Mouse (Mus musculus): ENCODE measurements around the gene Gsta2. TPM values are rescaled to one million over a fixed set of nuclear protein-coding genes. Genes with fewer than 3 reads are reported as not detected.
"Not testable (repeated sequence)": the region's sequence is repeated elsewhere in the genome, so short reads cannot be mapped to it uniquely, and the experiment has no call there.

Gene Gsta2
- total and polyA plus RNA-seq, 3 experiments = not detected

- no peak for TF ChIP-seq TAL1 (conservative IDR thresholded peaks at IDR 0.05; ENCODE audit: low read depth, low read length)
- Histone ChIP-seq H3K36me3 (replicated peaks) (no peaks in the 10 kb centered on the region), H3K4me1 (ENCODE audit: insufficient read depth, low read depth, low read length) (no peaks in the 10 kb centered on the region), H3K4me3 (ENCODE audit: low read depth, low read length) (no peak overlapping the region), H3K27me3 (ENCODE audit: insufficient read depth, low read length) (no peaks in the 10 kb centered on the region), H3K9me3 (replicated peaks) (no peaks in the 10 kb centered on the region)
- ATAC-seq (ENCODE audit: extremely low read depth, insufficient number of reproducible peaks, low FRiP score, poor library complexity, severe bottlenecking) (no peak), DNase-seq (ENCODE audit: low spot score) (no peak)
Measured at GRCm38 (mm10) chr9:78319499-78319898, 36.1 kb downstream of the Gsta2 start.

- DNase-seq (ENCODE audit: low spot score) = no peak
- no peak for ATAC-seq (ENCODE audit: extremely low read depth, insufficient number of reproducible peaks, low FRiP score, poor library complexity, severe bottlenecking)
- Histone ChIP-seq H3K9me3 (replicated peaks) (no peaks in the 10 kb centered on the region), H3K4me3 (ENCODE audit: low read depth, low read length) (no peak within 1 kb of the TSS), H3K36me3 (replicated peaks) (no peaks in the 10 kb centered on the region), H3K4me1 (ENCODE audit: insufficient read depth, low read depth, low read length) (no peaks in the 10 kb centered on the region), H3K27me3 (ENCODE audit: insufficient read depth, low read length) (no peaks in the 10 kb centered on the region)
- TF ChIP-seq TAL1 (conservative IDR thresholded peaks at IDR 0.05; ENCODE audit: low read depth, low read length) (no peak), POLR2AphosphoS5 (IDR thresholded peaks at IDR 0.05; ENCODE audit: insufficient replicate concordance, low read depth, low read length) (no peak), CTCF (IDR thresholded peaks at IDR 0.05; ENCODE audit: low read depth, low read length) (no peak), GATA2 (IDR thresholded peaks at IDR 0.05; ENCODE audit: borderline replicate concordance, low read depth, low read length) (no peak), GATA1 (IDR thresholded peaks at IDR 0.05; ENCODE audit: borderline replicate concordance, low read length) (no peak)
Measured at GRCm38 (mm10) chr9:78314696-78315095, 40.9 kb downstream of the Gsta2 start, which contains the start of gene Omt2a. Gene Omt2a, minus strand, starts transcription at chr9:78314796.

GRCm38 (mm10) chr9:78308122-78308521, 47.5 kb downstream of the Gsta2 start:
- H3K4me3 ChIP-seq (ENCODE audit: low read depth, low read length); H3K9me3 ChIP-seq (replicated peaks); H3K4me1 ChIP-seq (ENCODE audit: insufficient read depth, low read depth, low read length); H3K27me3 ChIP-seq (ENCODE audit: insufficient read depth, low read length); ATAC-seq (ENCODE audit: extremely low read depth, insufficient number of reproducible peaks, low FRiP score, poor library complexity, severe bottlenecking); H3K36me3 ChIP-seq (replicated peaks); DNase-seq (ENCODE audit: low spot score): not testable (repeated sequence)

DNA sequence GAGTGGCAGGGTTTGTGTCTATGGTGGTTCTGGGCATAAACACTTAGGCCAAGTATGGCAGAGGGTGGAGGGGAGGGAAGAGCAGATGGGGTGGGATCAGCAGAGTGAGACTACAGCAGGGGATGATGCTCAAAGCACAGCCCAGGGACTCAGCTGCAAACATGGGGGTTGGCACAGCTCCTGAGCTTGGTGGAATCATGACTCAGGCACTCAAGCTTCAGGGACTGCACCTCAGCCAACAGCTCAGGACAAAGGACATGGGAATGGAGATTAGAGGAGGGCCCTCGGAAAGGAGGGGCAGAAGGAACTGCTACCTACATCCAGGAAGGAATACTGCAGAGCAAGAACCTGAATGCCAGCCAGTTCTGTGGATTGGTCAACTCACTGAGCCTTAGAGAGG, 56.4 kb downstream of the Gsta2 start:
- H3K4me1 ChIP-seq (ENCODE audit: insufficient read depth, low read depth, low read length); H3K4me3 ChIP-seq (ENCODE audit: low read depth, low read length); H3K36me3 ChIP-seq (replicated peaks); H3K9me3 ChIP-seq (replicated peaks); H3K27me3 ChIP-seq (ENCODE audit: insufficient read depth, low read length); DNase-seq (ENCODE audit: low spot score); ATAC-seq (ENCODE audit: extremely low read depth, insufficient number of reproducible peaks, low FRiP score, poor library complexity, severe bottlenecking): not testable (repeated sequence)

- DNase-seq (ENCODE audit: low spot score) = no peak
- TF ChIP-seq GATA2 (IDR thresholded peaks at IDR 0.05; ENCODE audit: borderline replicate concordance, low read depth, low read length) (no peak), TAL1 (conservative IDR thresholded peaks at IDR 0.05; ENCODE audit: low read depth, low read length) (no peak), POLR2AphosphoS5 (IDR thresholded peaks at IDR 0.05; ENCODE audit: insufficient replicate concordance, low read depth, low read length) (no peak), GATA1 (IDR thresholded peaks at IDR 0.05; ENCODE audit: borderline replicate concordance, low read length) (no peak), CTCF (IDR thresholded peaks at IDR 0.05; ENCODE audit: low read depth, low read length) (no peak)
Measured at GRCm38 (mm10) chr9:78298232-78298631, 57.4 kb downstream of the Gsta2 start.

DNA sequence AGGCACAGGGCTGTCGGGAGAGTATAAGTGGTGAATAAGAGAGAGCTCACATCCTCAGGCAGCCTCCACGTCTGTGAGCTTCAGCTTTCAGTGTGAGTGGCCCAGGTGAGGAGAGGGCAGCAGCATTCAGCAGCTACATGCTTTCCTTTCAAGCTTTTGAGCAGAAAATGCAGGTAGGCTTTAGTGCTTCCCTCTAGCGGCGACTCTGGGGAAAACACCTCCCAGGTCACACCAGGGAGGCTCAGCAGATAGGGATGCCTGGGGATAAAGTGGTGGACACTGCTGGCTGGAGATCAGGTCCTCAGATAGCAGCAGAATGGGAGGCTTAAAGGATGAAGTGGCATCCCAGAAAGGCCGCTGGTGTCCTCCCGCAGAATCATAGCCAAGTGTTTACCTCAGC, 59.5 kb downstream of the Gsta2 start:
- not testable (repeated sequence) for H3K4me3 ChIP-seq (ENCODE audit: low read depth, low read length); H3K36me3 ChIP-seq (replicated peaks); H3K9me3 ChIP-seq (replicated peaks); H3K4me1 ChIP-seq (ENCODE audit: insufficient read depth, low read depth, low read length); H3K27me3 ChIP-seq (ENCODE audit: insufficient read depth, low read length)
- ATAC-seq (ENCODE audit: extremely low read depth, insufficient number of reproducible peaks, low FRiP score, poor library complexity, severe bottlenecking) (peak; percentile 54; the same call in 1 of the 2 replicates), DNase-seq (ENCODE audit: low spot score) (peak; percentile 16)
- peak; percentile 65 for TF ChIP-seq CTCF (IDR thresholded peaks at IDR 0.05; ENCODE audit: low read depth, low read length)

More at GRCm38 (mm10) chr9:78298232-78298631, 57.4 kb downstream of the Gsta2 start:
- Histone ChIP-seq H3K27me3 (ENCODE audit: insufficient read depth, low read length) (no peaks in the 10 kb centered on the region), H3K9me3 (replicated peaks) (no peaks in the 10 kb centered on the region), H3K4me3 (ENCODE audit: low read depth, low read length) (no peak overlapping the region), H3K4me1 (ENCODE audit: insufficient read depth, low read depth, low read length) (no peaks in the 10 kb centered on the region), H3K36me3 (replicated peaks) (no peaks in the 10 kb centered on the region)
- no peak for ATAC-seq (ENCODE audit: extremely low read depth, insufficient number of reproducible peaks, low FRiP score, poor library complexity, severe bottlenecking)

GRCm38 (mm10) chr9:78294781-78295180, 60.8 kb downstream of the Gsta2 start:
- H3K9me3 ChIP-seq (replicated peaks); H3K36me3 ChIP-seq (replicated peaks); H3K4me3 ChIP-seq (ENCODE audit: low read depth, low read length); H3K4me1 ChIP-seq (ENCODE audit: insufficient read depth, low read depth, low read length); H3K27me3 ChIP-seq (ENCODE audit: insufficient read depth, low read length); ATAC-seq (ENCODE audit: extremely low read depth, insufficient number of reproducible peaks, low FRiP score, poor library complexity, severe bottlenecking); DNase-seq (ENCODE audit: low spot score): not testable (repeated sequence)

DNA sequence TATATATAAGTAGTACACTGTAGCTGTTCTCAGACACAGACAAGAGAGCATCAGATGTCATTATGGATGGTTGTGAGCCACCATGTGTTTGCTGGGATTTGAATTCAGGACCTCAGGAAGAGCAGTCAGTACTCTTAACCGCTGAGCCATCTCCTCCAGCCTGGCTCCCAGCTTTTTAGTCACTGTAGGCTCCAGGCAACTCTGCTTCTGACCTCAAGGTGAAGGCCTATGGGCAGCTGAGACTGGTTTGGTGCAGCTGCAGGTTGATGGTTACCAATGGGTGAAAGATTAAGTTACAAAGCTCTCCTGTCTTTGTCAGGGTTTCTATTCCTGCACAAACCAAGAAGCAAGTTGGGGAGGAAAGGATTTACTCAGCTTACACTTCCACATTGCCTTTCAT, 61.9 kb downstream of the Gsta2 start:
- not testable (repeated sequence) for H3K27me3 ChIP-seq (ENCODE audit: insufficient read depth, low read length); H3K9me3 ChIP-seq (replicated peaks); H3K4me3 ChIP-seq (ENCODE audit: low read depth, low read length); H3K4me1 ChIP-seq (ENCODE audit: insufficient read depth, low read depth, low read length); ATAC-seq (ENCODE audit: extremely low read depth, insufficient number of reproducible peaks, low FRiP score, poor library complexity, severe bottlenecking); DNase-seq (ENCODE audit: low spot score); H3K36me3 ChIP-seq (replicated peaks)

GRCm38 (mm10) chr9:78292462-78292861, 63.1 kb downstream of the Gsta2 start:
- not testable (repeated sequence) for H3K4me3 ChIP-seq (ENCODE audit: low read depth, low read length)

DNA sequence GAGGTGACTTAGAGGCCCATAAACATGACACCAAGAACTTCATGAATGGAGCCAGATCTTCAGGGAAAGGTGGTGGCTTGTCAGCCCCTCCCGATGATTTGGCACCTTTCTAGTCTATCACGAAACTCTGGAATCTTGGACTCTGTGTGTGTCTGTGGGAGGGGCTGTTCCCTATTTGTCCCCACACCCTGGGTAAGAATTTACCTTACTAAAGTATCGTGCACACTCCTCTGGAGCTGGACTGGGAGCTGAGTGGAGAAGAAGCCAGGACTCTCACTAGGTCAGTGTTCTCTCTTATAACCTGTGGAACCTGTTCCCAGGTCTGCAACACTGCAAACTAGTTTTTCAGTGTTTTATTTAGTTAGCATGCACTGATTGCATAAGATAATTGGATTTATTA, 65.9 kb downstream of the Gsta2 start, which contains the start of gene Gm10639:
Gm10639 (plus strand) TSS at position 201 of the 400 bp plus-strand sequence.
- not testable (repeated sequence) for H3K4me3 ChIP-seq (ENCODE audit: low read depth, low read length); ATAC-seq (ENCODE audit: extremely low read depth, insufficient number of reproducible peaks, low FRiP score, poor library complexity, severe bottlenecking); H3K27me3 ChIP-seq (ENCODE audit: insufficient read depth, low read length); H3K9me3 ChIP-seq (replicated peaks); DNase-seq (ENCODE audit: low spot score); H3K36me3 ChIP-seq (replicated peaks); H3K4me1 ChIP-seq (ENCODE audit: insufficient read depth, low read depth, low read length)

More at GRCm38 (mm10) chr9:78292462-78292861, 63.1 kb downstream of the Gsta2 start:
- not testable (repeated sequence) for ATAC-seq (ENCODE audit: extremely low read depth, insufficient number of reproducible peaks, low FRiP score, poor library complexity, severe bottlenecking); DNase-seq (ENCODE audit: low spot score); H3K36me3 ChIP-seq (replicated peaks); H3K9me3 ChIP-seq (replicated peaks); H3K4me1 ChIP-seq (ENCODE audit: insufficient read depth, low read depth, low read length); H3K27me3 ChIP-seq (ENCODE audit: insufficient read depth, low read length)

DNA sequence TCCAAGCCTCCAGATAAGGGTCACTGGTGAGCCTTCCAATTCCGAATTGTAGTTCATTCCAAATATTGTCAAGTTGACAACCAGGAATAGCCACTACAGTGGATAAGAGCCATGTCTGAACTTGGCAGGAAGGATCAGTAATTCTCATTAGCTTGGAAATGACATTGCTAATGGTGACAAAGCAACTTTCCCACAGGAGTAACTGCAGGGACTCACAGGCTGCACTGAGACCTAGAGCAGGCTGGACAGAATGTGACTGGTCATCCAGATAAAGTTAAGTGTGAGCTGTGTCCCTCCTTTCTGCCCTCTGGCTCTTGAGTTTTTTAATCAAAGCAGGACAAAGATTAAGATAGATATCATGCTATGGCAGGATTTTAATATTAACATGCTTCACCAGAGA, 66.5 kb downstream of the Gsta2 start:
- H3K9me3 ChIP-seq (replicated peaks); DNase-seq (ENCODE audit: low spot score); H3K4me3 ChIP-seq (ENCODE audit: low read depth, low read length); H3K4me1 ChIP-seq (ENCODE audit: insufficient read depth, low read depth, low read length); H3K27me3 ChIP-seq (ENCODE audit: insufficient read depth, low read length); ATAC-seq (ENCODE audit: extremely low read depth, insufficient number of reproducible peaks, low FRiP score, poor library complexity, severe bottlenecking); H3K36me3 ChIP-seq (replicated peaks): not testable (repeated sequence)
